Mouse (Mus musculus) spleen, adult 12 weeks (tissue): ENCODE measurements around the gene Csrp2.

Experiments
- DNase-seq: peaks from one replicate; pipeline ENCODE4 v3.0.0; 2022; ENCODE audit warnings: low spot score

Gene Csrp2

DNA sequence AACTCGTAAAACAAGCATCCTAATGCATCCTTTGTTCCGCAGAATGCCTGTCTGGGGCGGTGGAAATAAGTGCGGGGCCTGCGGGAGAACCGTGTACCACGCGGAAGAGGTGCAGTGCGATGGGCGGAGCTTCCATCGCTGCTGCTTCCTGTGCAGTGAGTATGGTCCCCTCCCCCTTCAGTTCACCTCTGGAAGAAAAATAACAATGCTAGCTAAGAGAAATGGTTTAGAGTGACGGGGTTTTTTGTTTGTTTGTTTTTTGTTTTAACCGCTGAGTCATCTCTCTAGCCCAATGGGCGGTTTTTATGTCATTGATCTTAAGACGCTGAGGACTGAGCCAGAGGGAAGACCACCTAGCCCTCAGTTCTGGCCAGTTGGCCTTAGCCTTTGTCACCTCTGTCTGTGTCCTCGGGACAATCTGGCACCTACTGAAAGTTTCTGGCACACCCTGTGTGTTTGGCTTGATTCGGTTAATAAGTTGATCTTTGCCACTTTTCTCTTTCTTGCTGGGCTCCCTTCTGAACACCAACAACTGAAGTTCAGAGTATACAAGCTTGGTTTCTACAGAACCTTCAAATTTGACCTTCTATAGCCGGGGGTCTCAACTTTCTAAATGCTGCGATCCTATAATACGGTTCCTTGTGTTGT, 12.4 kb downstream of the Csrp2 start:
- DNase-seq, result peak; percentile 17

- DNase-seq, result no peak
These were observed 14.0 kb downstream of the Csrp2 start for GRCm38 (mm10) chr10:110933584-110933983.

GRCm38 (mm10) chr10:110935081-110935480, 15.5 kb downstream of the Csrp2 start:
- DNase-seq, result no peak

DNA sequence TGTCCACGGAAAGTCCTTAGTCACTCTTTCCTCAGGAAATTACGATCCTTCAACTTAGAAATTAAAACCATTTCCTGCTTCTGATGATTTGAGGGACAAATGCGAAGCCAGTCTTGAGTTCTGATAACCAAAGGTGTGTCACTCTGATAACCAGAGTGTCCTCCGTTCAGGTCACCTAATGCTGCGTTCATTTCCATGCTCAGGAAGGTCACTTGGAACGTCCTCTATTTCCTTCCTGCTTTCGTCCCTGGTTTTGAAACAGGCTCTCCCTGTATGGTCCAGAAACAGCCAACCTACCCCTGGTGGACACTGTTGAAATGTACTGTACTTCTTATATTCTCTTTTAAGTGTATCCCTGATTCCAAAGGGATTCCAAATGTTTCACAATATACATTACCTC, 16.1 kb downstream of the Csrp2 start:
- no peak for DNase-seq

GRCm38 (mm10) chr10:110938361-110938760, 18.8 kb downstream of the Csrp2 start:
- no peak for DNase-seq

DNA sequence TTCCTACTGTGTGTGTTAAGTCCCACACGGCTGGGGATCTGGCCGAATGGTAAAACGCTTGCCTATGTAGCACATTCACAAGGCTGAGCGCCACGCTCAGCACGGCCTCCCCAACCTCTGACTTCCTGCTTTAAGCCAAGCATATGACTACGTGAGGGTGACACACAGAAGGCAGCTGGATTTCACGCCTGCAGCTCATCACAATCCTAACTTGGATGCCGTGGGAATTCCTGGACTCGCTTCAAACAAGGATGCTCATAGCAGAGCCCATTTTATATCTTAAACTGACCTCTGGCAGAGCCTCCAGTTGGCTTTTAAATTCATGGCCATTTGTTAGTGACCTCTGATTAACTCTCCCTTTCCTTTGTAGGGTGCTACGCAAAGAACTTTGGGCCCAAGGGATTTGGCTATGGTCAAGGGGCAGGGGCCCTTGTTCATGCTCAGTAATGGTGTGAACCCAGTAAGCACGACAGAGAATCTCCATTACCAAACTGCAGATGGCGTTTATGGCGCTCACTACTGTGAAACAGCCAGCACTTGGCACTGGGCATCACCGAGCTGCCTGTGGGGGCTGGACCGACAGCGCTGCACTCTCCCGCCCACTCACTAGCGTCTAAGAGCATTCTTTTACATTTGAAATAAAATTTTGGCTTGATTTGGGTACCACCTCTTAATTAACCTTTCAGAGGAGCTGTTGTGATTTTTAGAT, 19.4 kb downstream of the Csrp2 start:
- DNase-seq, result no peak

DNA sequence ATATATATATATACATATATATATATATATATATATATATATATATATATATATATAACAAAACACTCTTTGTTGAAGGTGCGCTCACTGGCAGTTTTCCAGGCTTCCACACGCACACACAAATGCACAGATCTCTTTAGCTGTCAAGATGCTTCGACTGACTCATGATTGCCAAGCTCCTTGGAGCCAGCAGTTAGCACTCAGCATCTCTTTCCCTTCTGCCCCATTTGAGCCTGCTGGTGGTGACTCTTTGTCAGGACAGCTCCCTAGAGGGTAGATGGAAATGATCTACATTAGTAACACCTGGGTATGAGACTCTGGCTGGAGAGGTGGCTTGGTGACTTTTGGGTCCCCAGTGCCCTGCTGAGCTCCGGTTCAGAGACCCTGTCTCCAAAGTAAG, 20.1 kb downstream of the Csrp2 start:
- DNase-seq, result no peak

DNA sequence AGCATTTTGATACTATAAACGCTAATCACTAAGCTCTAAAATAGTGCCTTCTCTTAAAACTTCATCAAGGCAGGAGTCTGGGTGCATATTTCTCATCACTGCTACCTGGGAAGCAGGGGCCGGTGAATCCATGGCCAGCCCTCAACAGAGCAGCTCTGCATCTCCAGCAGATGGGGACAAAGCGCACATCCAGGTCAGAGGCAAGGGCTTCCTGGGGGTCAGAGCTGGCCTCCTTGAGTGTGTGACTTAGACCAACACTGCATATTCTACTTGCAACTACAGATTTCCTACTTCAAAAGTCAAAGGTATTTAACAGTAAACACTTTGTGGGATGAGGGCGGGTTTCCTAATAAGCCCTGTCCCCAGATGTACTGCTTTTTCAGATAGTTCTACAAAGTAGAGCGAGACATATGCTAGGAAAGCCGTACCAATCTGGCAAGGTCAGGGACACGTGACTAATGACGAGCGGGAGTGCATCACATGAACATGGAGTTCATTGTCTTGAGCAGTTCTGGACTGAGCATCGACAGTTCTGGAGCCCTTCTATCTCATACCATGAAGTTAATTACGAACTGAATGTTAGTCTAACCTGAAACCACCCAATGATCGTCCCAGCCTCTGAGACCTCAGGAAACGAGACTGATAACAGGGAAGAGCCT, 21.3 kb downstream of the Csrp2 start:
- DNase-seq, result no peak

GRCm38 (mm10) chr10:110941968-110942367, 22.4 kb downstream of the Csrp2 start:
- no peak for DNase-seq

DNA sequence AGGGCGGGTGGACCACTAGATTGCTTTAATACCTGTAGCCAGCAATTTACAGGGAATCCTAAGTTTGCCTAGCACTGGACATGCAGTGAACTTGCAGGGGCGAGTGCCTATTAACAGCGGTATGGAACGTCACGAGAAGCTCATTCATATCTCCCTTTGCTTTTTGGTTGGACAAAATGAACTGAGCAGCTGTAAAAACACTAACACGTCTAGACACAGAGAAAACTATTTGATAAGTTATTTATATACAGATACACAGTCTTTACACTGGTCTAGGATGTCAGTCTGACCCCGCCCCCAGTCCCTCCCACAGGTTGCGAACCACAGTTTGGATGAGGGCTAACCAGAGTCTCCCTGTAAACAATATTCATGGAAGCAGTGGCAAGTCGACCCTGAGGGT, 23.2 kb downstream of the Csrp2 start:
- DNase-seq, result no peak

GRCm38 (mm10) chr10:110944175-110944574, 24.6 kb downstream of the Csrp2 start:
- no peak for DNase-seq

- DNase-seq, result no peak
These were observed 26.4 kb downstream of the Csrp2 start for GRCm38 (mm10) chr10:110945966-110946365.

GRCm38 (mm10) chr10:110947574-110947973, 28.0 kb downstream of the Csrp2 start:
- no peak for DNase-seq

DNA sequence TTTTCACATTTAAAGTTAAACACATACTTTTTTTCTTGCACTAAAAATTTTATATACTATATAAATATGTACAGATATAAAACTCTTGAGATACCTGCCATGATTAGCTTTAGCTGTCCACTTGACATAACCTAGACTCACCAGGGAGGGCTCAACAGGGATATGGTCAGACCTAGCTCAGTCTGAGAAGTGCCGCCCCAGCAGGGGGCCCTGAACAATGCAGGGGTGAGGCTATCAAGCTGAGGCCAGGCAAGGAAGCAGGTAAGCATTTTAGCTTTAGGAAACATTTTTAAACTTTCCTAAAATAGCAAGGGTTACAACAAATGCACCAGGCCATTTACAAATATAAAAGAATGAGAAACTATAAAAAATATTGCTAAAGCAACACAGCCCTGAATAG, 31.5 kb downstream of the Csrp2 start:
- no peak for DNase-seq

DNA sequence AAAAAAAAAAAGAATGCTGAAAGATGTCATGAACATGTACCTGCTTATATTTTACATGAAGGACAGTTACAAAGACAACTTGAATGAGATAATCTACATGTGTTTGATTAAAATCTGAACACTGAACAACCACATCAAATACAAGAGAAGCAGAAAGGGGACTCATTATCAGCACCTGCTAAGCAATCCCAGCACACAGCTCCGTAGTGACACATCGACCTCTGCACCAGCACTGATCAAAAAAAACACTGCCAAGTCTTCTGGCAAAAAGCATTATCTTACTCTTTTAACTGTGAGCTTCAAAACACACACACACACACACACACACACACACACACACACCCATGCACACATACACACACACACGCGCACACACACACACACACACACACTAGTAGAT, 32.2 kb downstream of the Csrp2 start:
- DNase-seq, result no peak

- no peak for DNase-seq
These were observed 32.7 kb downstream of the Csrp2 start for GRCm38 (mm10) chr10:110952271-110952670.

- DNase-seq, result no peak
These were observed 33.4 kb downstream of the Csrp2 start for GRCm38 (mm10) chr10:110952937-110953451.

DNA sequence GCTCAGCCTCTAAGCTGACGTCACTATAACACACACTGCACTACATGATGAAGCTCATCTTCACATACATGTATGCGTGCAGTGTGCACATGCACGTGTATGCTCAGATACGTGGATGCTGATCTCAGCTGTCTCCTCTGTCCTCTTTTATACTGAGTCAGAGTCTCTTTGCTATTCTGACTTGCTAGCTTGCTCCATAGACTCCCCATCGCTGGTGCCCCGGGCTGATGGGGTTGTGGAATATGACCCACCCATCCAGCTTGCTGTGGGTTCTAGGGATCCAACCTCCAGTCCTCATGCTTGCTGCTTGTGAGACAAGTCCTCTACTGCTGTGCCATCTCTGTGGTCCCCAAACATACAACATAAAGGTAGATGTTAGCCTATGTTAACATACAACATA, 39.3 kb downstream of the Csrp2 start:
- DNase-seq, result no peak

DNA sequence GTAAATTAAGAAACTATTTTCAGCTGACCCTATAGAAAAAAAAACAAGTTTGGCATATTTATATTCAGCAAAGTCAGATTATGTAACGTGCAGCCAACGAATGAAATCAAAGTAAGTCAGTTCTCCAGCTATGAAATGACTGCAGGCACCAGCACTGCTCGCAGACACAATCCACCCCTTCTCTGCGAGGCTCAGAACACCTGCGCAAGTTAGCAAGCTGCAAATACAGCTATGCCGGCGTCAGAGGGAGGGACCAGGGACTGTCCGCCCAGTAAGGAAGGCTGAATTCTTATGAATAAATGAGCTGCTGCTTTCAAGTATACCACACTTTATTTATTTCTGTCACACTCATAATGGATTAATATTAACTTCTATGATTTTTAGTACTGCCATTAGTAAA, 40.2 kb downstream of the Csrp2 start:
- DNase-seq, result no peak

- no peak for DNase-seq
These were observed 41.3 kb downstream of the Csrp2 start for GRCm38 (mm10) chr10:110960841-110961240.

GRCm38 (mm10) chr10:110962172-110962571, 42.6 kb downstream of the Csrp2 start:
- no peak for DNase-seq

DNA sequence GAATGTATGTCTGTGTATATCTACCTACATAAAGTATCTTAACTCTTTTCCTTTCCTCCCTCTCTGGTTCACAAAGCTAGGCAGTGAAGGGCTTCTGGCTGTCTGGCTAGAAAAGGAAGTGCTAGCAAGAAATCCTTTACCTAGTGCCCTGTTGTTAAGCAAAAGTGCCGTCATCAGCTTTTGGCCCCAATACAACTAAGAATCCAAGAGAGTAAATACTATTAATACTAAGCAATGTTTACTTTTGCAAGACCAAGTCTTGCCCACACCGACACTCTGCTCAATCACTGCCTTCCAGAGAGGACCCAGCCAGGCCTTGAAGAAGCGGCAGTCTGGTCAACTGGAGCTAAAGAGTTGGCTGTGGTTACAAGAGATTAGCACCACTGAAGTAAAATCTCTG, 51.5 kb downstream of the Csrp2 start:
- DNase-seq, result no peak

GRCm38 (mm10) chr10:110971483-110971882, 51.9 kb downstream of the Csrp2 start:
- no peak for DNase-seq
